Mouse (Mus musculus) stomach, postnatal 0 days (tissue): ENCODE measurements at regions not wholly inside any gene's neighbourhood (a gene's known extent, or its start where the extent isn't known, plus 50 kb on each side); places are given as distances from the start of the nearest gene placed in this dataset.
A peak's percentile ranks its signal among the peaks of the same experiment; 100 is the strongest.

Experiments
- ATAC-seq: fragments of 200-750 bp; cut with Nextera tagmentation; 2 replicates; pipeline ENCODE4 v1.8.0; 2017; ENCODE audit not compliant: low FRiP score, low TSS enrichment
- DNase-seq: peaks from one replicate; pipeline ENCODE4 v3.0.0-alpha.2; 2016; ENCODE audit warnings: low spot score
- H3K27ac ChIP-seq: fragments of 300-500 bp; sonication (generic); replicated peaks from 2 replicates; pipeline ENCODE4 v1.5.1; 2014; ENCODE audit warnings: mild to moderate bottlenecking, control low read depth
- H3K27me3 ChIP-seq: fragments of 300-500 bp; sonication (generic); 2 replicates; pipeline ENCODE4 v1.6.1; 2014; ENCODE audit warnings: low read length; ENCODE audit not compliant: control insufficient read depth, insufficient read depth
- H3K36me3 ChIP-seq: fragments of 300-500 bp; sonication (generic); 2 replicates; pipeline ENCODE4 v1.6.1; 2014; ENCODE audit warnings: low read length, mixed read lengths; ENCODE audit not compliant: control insufficient read depth, insufficient read depth
- H3K4me1 ChIP-seq: fragments of 300-500 bp; sonication (generic); replicated peaks from 2 replicates; pipeline ENCODE4 v1.6.1; 2014; ENCODE audit warnings: antibody characterized with exemption; ENCODE audit not compliant: control insufficient read depth, insufficient read depth
- H3K4me2 ChIP-seq: fragments of 300-500 bp; sonication (generic); replicated peaks from 2 replicates; pipeline ENCODE4 v1.6.1; 2014; ENCODE audit warnings: low read depth, mild to moderate bottlenecking, control low read depth, moderate library complexity
- H3K4me3 ChIP-seq: fragments of 300-500 bp; sonication (generic); 2 replicates; pipeline ENCODE4 v1.5.1; 2014; ENCODE audit warnings: low read depth, low read length, control low read depth
- H3K9ac ChIP-seq: fragments of 300-500 bp; sonication (generic); 2 replicates; pipeline ENCODE4 v1.6.1; 2014; ENCODE audit warnings: mild to moderate bottlenecking, low read length, control low read depth, mixed read lengths
- H3K9me3 ChIP-seq: fragments of 300-500 bp; sonication (generic); 2 replicates; pipeline ENCODE4 v1.6.1; 2016; ENCODE audit warnings: low read length; ENCODE audit not compliant: control insufficient read depth
- CTCF ChIP-seq: IDR thresholded peaks from 2 replicates; pipeline ENCODE4 v1.5.1; 2016; ENCODE audit warnings: antibody characterized with exemption, low read depth, mild to moderate bottlenecking, moderate library complexity
- EP300 ChIP-seq: optimal IDR thresholded peaks from 2 replicates; pipeline ENCODE3; 2016; ENCODE audit warnings: antibody characterized with exemption
- WGBS: fragments of 180-500 bp; shearing (Covaris S2); extraction: QIAGEN DNeasy Blood & Tissue Kit; methylation state at CpG from one replicate; pipeline ENCODE4 v1.1.7; 2014; 5-methylcytosine and 5-hydroxymethylcytosine counted together

DNA sequence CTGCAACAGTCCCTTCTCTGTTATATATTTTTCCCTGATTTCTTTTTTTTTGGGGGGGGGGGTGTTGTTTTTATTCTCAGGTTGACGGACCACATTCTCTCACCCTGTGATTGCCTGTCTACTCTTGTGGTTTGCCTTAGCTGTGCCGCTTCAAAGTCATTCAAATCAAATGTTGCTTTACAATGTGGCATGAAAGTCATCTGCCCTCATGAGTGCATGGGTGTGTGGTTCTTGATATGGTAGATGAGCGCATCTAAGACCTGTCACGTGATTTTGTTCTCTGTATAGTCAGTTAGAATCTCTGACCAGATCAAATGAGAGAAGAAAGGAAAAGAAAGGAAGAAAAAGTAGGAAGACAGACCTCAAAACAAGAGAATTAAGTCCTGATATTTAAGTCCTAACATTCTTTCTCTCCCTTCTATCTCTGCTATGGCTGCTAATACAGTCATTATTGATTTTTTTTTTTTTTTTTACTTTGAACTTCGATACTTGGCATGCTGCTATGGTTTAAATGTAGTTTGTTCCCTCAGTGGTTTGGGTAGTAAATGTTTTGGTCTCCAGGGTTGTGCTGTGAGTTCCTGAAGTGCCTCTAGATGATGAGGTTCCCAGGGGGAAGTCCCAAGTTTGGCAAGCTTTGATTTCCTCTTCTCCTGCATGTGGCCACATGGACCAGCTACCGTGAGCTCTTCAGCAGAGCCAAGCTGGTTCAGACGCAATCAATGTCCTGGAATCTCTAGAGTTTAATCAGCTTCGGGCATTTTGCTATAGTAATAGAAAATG lies 91.2 kb upstream of the Npas2 start:
- Histone ChIP-seq H3K36me3 (no peaks in the 10 kb centered on the region), H3K9me3 (no peaks in the 10 kb centered on the region), H3K4me2 (no peak overlapping the region), H3K4me3 (no peak overlapping the region), H3K4me1 (no peaks in the 10 kb centered on the region), H3K27me3 (no peaks in the 10 kb centered on the region), H3K27ac (no peak overlapping the region), H3K9ac (no peak overlapping the region)
- DNase-seq = no peak
- no peak for ATAC-seq
- no peak for TF ChIP-seq EP300
- no peak for TF ChIP-seq CTCF
- WGBS = 83% methylated on average over 8 of the region's 8 CpGs

DNA sequence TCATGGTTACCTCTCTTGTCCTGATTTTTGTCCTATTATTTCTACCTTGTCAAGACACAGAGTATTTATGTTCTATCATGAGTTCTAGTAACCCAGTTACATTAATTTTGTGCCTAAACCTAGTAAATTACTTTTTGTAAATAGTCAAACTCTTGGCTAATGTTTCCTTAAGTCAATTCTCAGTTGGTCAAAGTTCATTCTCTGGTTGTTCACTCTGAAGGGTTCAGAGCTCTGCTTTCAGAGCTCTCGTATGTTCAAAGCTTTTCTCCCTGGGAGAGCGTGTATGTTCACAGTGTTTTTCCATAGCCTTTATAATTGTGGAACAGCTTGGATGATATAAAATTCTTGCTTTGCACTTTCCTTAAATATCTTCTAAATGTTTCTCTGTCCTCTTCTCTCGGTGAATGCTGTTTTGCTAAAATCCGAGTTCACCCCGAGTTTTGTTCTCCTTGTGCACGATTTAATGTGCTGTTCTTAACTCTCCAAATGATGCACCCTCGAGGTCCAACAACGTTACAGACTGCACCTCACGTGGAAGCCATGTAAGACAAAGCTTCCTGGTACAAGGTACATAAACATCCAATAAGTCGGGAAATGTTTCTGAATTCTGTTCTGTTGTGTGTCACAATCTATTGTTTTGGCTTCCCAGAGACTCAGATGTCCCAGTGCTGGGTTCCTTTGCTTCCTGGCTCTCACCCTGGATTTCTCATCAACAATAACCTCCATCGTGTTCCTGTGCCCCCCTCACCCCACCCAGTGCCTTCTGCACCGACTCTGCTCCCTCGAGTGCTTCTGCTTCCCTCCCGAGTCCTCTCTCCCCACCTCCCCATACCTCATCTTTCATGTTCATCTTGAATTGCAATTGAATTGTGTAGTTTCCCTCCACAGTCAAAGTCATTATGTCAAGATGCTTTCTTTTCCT lies 90.3 kb upstream of the Npas2 start:
- DNase-seq (no peak), ATAC-seq (no peak)
- WGBS = 69% methylated on average over 14 of the region's 14 CpGs
- H3K9ac ChIP-seq = no peak overlapping the region
- H3K4me1 ChIP-seq = no peaks in the 10 kb centered on the region
- H3K9me3 ChIP-seq = no peaks in the 10 kb centered on the region
- H3K27me3 ChIP-seq = no peaks in the 10 kb centered on the region
- no peak overlapping the region for H3K4me3 ChIP-seq
- TF ChIP-seq EP300 (no peak), CTCF (no peak)
- H3K27ac ChIP-seq = no peak overlapping the region
- H3K36me3 ChIP-seq = no peaks in the 10 kb centered on the region
- no peak overlapping the region for H3K4me2 ChIP-seq

DNA sequence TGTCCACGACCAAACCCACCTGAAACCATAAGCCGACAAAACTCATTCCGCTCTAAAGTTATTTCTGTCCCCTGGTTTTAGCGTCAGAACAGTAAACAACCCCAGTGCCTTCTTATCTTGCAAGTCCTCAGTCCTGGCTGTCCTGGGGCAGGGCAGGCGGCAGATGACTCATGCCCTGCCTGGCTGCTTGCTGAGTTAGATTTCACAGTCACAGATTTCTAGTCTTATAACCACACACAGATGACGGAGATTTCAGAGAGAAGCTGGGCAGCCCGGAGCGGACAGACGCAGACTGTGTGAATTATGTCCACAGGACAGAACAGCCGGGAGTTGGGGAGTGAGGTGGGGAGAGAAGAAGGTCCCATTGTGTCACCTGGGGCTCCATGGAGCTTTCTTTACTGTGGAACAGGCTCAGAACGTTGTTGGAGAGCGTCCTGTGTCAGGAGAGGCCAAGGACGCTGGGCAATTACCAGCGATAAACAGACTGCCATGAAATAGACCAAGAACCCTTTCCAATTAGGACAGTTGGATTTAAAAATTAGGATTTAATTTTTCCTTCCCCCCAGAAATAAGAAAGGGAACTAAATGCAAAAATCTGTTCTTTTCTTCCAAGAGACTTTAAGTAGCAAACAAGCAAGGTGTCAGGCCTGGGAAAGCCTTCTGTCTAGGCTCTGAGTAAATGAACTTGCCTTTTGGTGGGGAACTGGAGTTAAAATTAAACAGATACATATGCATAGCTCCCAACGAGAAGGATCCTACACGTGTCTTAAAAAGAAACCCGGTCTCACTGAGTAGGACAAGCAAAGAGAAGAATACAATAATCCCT lies 87.8 kb upstream of the Npas2 start:
- Histone ChIP-seq H3K27ac (peak overlapping the region; percentile 83), H3K9me3 (no peaks in the 10 kb centered on the region), H3K4me1 (no peaks in the 10 kb centered on the region), H3K27me3 (no peaks in the 10 kb centered on the region), H3K36me3 (no peaks in the 10 kb centered on the region), H3K9ac (peak overlapping the region; percentile 27; the same call in 1 of the 2 replicates), H3K4me3 (no peak overlapping the region), H3K4me2 (no peak overlapping the region)
- DNase-seq = peak; percentile 74
- WGBS = 47% methylated on average over 17 of the region's 17 CpGs
- TF ChIP-seq CTCF (no peak), EP300 (no peak)
- ATAC-seq = peak; percentile 95

DNA sequence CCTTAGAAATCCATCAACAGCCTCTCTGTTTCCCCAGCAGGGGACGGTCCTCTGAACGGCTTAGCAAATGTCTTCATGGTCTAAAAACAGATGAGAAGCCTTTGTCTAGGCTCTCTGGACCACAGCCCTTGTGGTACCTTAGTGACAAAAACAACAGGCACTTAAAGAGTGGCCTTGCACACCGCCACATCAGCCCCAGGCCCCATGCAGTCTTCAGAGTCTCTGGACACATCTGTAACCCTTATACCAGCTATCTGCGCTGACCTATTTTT lies 87.2 kb upstream of the Npas2 start:
- no peak for DNase-seq
- no peaks in the 10 kb centered on the region for H3K27me3 ChIP-seq
- no peaks in the 10 kb centered on the region for H3K36me3 ChIP-seq
- no peak overlapping the region for H3K4me3 ChIP-seq
- no peak overlapping the region for H3K9ac ChIP-seq
- H3K4me2 ChIP-seq = no peak overlapping the region
- ATAC-seq = no peak
- TF ChIP-seq CTCF (no peak), EP300 (no peak)
- H3K27ac ChIP-seq = no peak overlapping the region
- 82% methylated on average over 4 of the region's 4 CpGs for WGBS
- no peaks in the 10 kb centered on the region for H3K9me3 ChIP-seq
- H3K4me1 ChIP-seq = no peaks in the 10 kb centered on the region

DNA sequence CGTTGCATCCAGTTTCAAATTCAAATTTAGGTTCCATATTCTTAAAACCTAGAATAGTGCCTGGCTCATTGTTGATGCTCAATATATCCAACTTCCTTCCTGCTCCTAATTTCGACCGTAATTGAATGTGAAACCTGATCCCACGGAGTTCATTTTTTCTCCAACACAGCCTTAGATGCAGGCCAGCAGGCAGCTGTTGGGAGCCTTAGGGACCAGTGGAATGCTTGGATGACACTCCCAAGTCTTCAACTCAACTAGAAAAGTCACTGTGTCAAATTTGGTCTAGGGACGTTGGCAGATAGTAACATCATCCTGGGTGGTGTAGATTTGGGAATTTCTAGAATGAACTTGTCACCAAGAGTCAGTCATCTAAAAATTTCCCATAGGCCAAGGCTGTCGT lies 86.9 kb upstream of the Npas2 start:
- DNase-seq (no peak), ATAC-seq (no peak)
- Histone ChIP-seq H3K27ac (no peak overlapping the region), H3K4me2 (no peak overlapping the region), H3K4me1 (no peaks in the 10 kb centered on the region), H3K36me3 (no peaks in the 10 kb centered on the region), H3K9ac (no peak overlapping the region), H3K9me3 (no peaks in the 10 kb centered on the region), H3K4me3 (no peak overlapping the region), H3K27me3 (no peaks in the 10 kb centered on the region)
- TF ChIP-seq EP300 (no peak), CTCF (no peak)
- 65% methylated on average over 6 of the region's 6 CpGs for WGBS
